Mouse (Mus musculus): ENCODE results near the gene Washc4.

DNA sequence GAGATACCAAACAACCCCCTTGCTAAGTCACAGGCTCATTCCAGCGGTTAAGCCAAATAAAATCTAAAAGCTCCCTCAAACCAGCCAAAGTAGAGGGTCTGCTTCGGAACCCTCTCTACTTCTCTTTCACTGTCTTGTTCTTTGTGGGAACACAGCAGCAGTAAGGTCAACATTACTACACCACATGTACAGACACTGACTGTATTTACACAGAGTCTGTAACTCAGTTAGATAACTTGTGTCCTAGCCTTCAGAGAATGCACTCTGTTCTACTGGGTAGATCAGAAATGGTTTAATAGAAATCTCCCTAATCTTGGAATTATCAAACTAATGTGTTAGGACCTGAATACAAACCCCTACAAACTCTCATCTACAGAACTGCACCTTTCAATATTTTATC lies 92.6 kb downstream of the Washc4 start:
- TF ChIP-seq POLR2A (IDR thresholded peaks at IDR 0.05; ENCODE audit: control insufficient read depth, low read depth, low read length) = no peak
- no peak for TF ChIP-seq CTCF (IDR thresholded peaks at IDR 0.05; ENCODE audit: control insufficient read depth, insufficient read depth, insufficient replicate concordance, low read depth, low read length)
